Mouse (Mus musculus): ENCODE data around the gene Nup43.

The Nup43 gene

GRCm38 (mm10) chr10:7686902-7687301 is 19.6 kb downstream of the Nup43 start:
- no peak for DNase-seq (ENCODE audit: low spot score in 2 of 2)

GRCm38 (mm10) chr10:7695286-7695685 is 28.0 kb downstream of the Nup43 start:
- DNase-seq (ENCODE audit: low spot score in 2 of 2), result no peak

- no peak for DNase-seq (ENCODE audit: low spot score in 2 of 2)
These were observed 32.8 kb downstream of the Nup43 start for GRCm38 (mm10) chr10:7700120-7700519.

GRCm38 (mm10) chr10:7702586-7702985 is 35.3 kb downstream of the Nup43 start:
- no peak for DNase-seq (ENCODE audit: low spot score in 2 of 2)

GRCm38 (mm10) chr10:7710121-7710520 is 42.8 kb downstream of the Nup43 start:
- no peak for DNase-seq (ENCODE audit: low spot score in 2 of 2)

GRCm38 (mm10) chr10:7712506-7712905 is 45.2 kb downstream of the Nup43 start:
- no peak for DNase-seq (ENCODE audit: low spot score in 2 of 2)

- DNase-seq (ENCODE audit: low spot score in 2 of 2), result no peak
These were observed 47.8 kb downstream of the Nup43 start for GRCm38 (mm10) chr10:7715056-7715455.

GRCm38 (mm10) chr10:7725751-7726500 is 58.6 kb downstream of the Nup43 start, which contains the start of gene Katna1:
Gene Katna1, plus strand, starts transcription at chr10:7726000.
- peak; percentile 89 to 96 for DNase-seq (ENCODE audit: low spot score in 2 of 2)

GRCm38 (mm10) chr10:7726501-7726812 is 59.2 kb downstream of the Nup43 start:
- no peak for DNase-seq (ENCODE audit: low spot score in 2 of 2)

- no peak for DNase-seq (ENCODE audit: low spot score in 2 of 2)
These were observed 59.7 kb downstream of the Nup43 start for GRCm38 (mm10) chr10:7727011-7727410.

All from urinary bladder, postnatal 4 days (tissue).